Mouse (Mus musculus) left cerebral cortex, adult 2 months (tissue): ENCODE data around the gene Vmn1r18. TPM values are rescaled to one million over a fixed set of nuclear protein-coding genes. Genes with fewer than 3 reads are reported as not detected.
"Not testable (repeated sequence)": the region's sequence is repeated elsewhere in the genome, so short reads cannot be mapped to it uniquely, and the experiment has no call there.

ENCODE experiments used
- DNase-seq, 2 experiments: peaks; one replicate each; pipeline ENCODE4 v3.0.0; 2021 to 2022; ENCODE audit warnings: low spot score in 2 of 2, mixed read lengths in 1 of 2; ENCODE audit errors: extremely low spot score in 1 of 2
- H3K27ac ChIP-seq: fragments of 200-600 bp; 2 replicates; pipeline ENCODE4 v1.8.1; 2022
- H3K4me3 ChIP-seq: fragments of 200-600 bp; 2 replicates; pipeline ENCODE4 v1.8.1; 2022
- CTCF ChIP-seq: fragments of 200-600 bp; IDR thresholded peaks from 2 replicates; pipeline ENCODE4 v1.8.1; 2022; ENCODE audit warnings: antibody characterized with exemption, mild to moderate bottlenecking, moderate library complexity
- intact Hi-C: fragments of 180-260 bp; cut with DNase I; formaldehyde crosslinking; loops from one replicate; pipeline ENCODE4 v1.15.1; 2025
- long read RNA-seq, 2 experiments: library from polyadenylated mRNA; stranded (forward); transcript quantifications; one replicate each; pipeline ENCODE4 v2.0.0; 2021; ENCODE audit warnings: borderline mapping rate in 2 of 2
- total RNA-seq, 2 experiments: library from RNA; stranded (reverse); gene quantifications; 2 replicates each; pipeline ENCODE4 v1.2.3; 2021

Gene Vmn1r18
- not detected for total RNA-seq
- long read RNA-seq, experiment 1: 0 reads
- long read RNA-seq, experiment 2: 0 reads

GRCm38 (mm10) chr6:57395683-57396082 is at the start of gene Vmn1r18:
TSS of gene Vmn1r18 (minus strand) at chr6:57395783.
- no peak for DNase-seq
- no peak within 1 kb of the TSS for H3K4me3 ChIP-seq
- intact Hi-C loops: no loop called here
- TF ChIP-seq CTCF: no peak
- H3K27ac ChIP-seq: no peak within 1 kb of the TSS

- no peak overlapping the region for H3K4me3 ChIP-seq
- intact Hi-C loops: loop anchor here (1.0 to 10.0 kb wide), 4 partner anchors 139 to 1111 kb away; partner anchors contain the start of gene Vmn1r27
- DNase-seq: peak in 1 of 2 experiments; percentile 11
- TF ChIP-seq CTCF: peak; percentile 61
- H3K27ac ChIP-seq: no peak overlapping the region
Measured at GRCm38 (mm10) chr6:57431196-57431595, 35.6 kb upstream of the Vmn1r18 start.

GRCm38 (mm10) chr6:57428630-57429029 is 33.0 kb upstream of the Vmn1r18 start, which contains the start of gene Vmn1r20:
TSS of gene Vmn1r20 (plus strand) at chr6:57428930.
- intact Hi-C loops: no loop called here
- no peak within 1 kb of the TSS for H3K27ac ChIP-seq
- TF ChIP-seq CTCF: no peak
- H3K4me3 ChIP-seq: no peak within 1 kb of the TSS
- no peak for DNase-seq

- H3K27ac ChIP-seq, intact Hi-C loops, DNase-seq, H3K4me3 ChIP-seq: not testable (repeated sequence)
Measured at GRCm38 (mm10) chr6:57403480-57403879, 7.9 kb upstream of the Vmn1r18 start, which contains the start of gene Vmn1r19. TSS of gene Vmn1r19 (plus strand) at chr6:57403780.

GRCm38 (mm10) chr6:57367496-57367895 is 28.1 kb downstream of the Vmn1r18 start:
- Histone ChIP-seq H3K4me3 (no peak overlapping the region), H3K27ac (no peak overlapping the region)
- intact Hi-C loops: no loop called here
- DNase-seq: no peak
- no peak for TF ChIP-seq CTCF

GRCm38 (mm10) chr6:57365866-57366265 is 29.7 kb downstream of the Vmn1r18 start:
- intact Hi-C loops, H3K4me3 ChIP-seq, H3K27ac ChIP-seq, DNase-seq: not testable (repeated sequence)

- no peak for TF ChIP-seq CTCF
- intact Hi-C loops: no loop called here
- no peak within 1 kb of the TSS for H3K4me3 ChIP-seq
- DNase-seq: no peak
- H3K27ac ChIP-seq: no peak within 1 kb of the TSS
Measured at GRCm38 (mm10) chr6:57363627-57364026, 32.0 kb downstream of the Vmn1r18 start, which contains the start of gene Vmn1r17. TSS of gene Vmn1r17 (minus strand) at chr6:57363727.

GRCm38 (mm10) chr6:57356864-57357263 is 38.7 kb downstream of the Vmn1r18 start:
- intact Hi-C loops: no loop called here
- TF ChIP-seq CTCF: no peak
- Histone ChIP-seq H3K4me3 (no peak overlapping the region), H3K27ac (no peak overlapping the region)
- DNase-seq: no peak

- TF ChIP-seq CTCF: no peak
- Histone ChIP-seq H3K27ac (no peak within 1 kb of the TSS), H3K4me3 (no peak within 1 kb of the TSS)
- DNase-seq: no peak
- intact Hi-C loops: no loop called here
Measured at GRCm38 (mm10) chr6:57329394-57329793, 66.2 kb downstream of the Vmn1r18 start, which contains the start of gene Vmn1r16. TSS of gene Vmn1r16 (minus strand) at chr6:57329494.

Other genes starting within 250 kb of the Vmn1r18 start
- not detected for gene Vmn1r12, start 238.9 kb downstream of the Vmn1r18 start, total RNA-seq
- gene Vmn1r13, start 192.5 kb downstream of the Vmn1r18 start, total RNA-seq: not detected
- gene Vmn1r14, start 164.1 kb downstream of the Vmn1r18 start, total RNA-seq: not detected
- gene Vmn1r15, start 137.8 kb downstream of the Vmn1r18 start, total RNA-seq: not detected
- not detected for gene Vmn1r16, start 66.3 kb downstream of the Vmn1r18 start, total RNA-seq
- not detected for gene Vmn1r17, start 32.1 kb downstream of the Vmn1r18 start, total RNA-seq
- gene Vmn1r19, start 8.0 kb upstream of the Vmn1r18 start, total RNA-seq: not detected
- not detected for gene Vmn1r20, start 33.1 kb upstream of the Vmn1r18 start, total RNA-seq
- 10 to 100 TPM; 77.1 to 78.1 TPM for gene Ppm1k, start 139.7 kb upstream of the Vmn1r18 start, total RNA-seq
- gene Herc6, start 185.2 kb upstream of the Vmn1r18 start, total RNA-seq: 10 to 100 TPM; 12.4 to 18.6 TPM